Mouse (Mus musculus) forebrain, embryonic 14.5 days (tissue): ENCODE measurements at regions not wholly inside any gene's neighbourhood (a gene's known extent, or its start where the extent isn't known, plus 50 kb on each side); places are given as distances from the start of the nearest gene placed in this dataset.

ENCODE experiments used
- ATAC-seq: fragments of 200-750 bp; cut with Nextera tagmentation; 2 replicates; pipeline ENCODE4 v1.8.0; 2017; ENCODE audit warnings: mild to moderate bottlenecking, moderate library complexity
- DNase-seq: peaks from one replicate; pipeline ENCODE4 v3.0.0-alpha.2; 2015; ENCODE audit warnings: low spot score
- H3K27ac ChIP-seq: fragments of 300-500 bp; sonication (generic); 2 replicates; pipeline ENCODE4 v1.5.1; 2014; ENCODE audit warnings: low read depth, mild to moderate bottlenecking, control low read depth, low read length, moderate library complexity
- H3K27me3 ChIP-seq: fragments of 300-500 bp; sonication (generic); replicated peaks from 2 replicates; pipeline ENCODE4 v1.6.1; 2014; ENCODE audit warnings: low read length, control low read depth, mixed read lengths; ENCODE audit not compliant: control insufficient read depth, insufficient read depth
- H3K36me3 ChIP-seq: fragments of 300-500 bp; sonication (generic); 2 replicates; pipeline ENCODE4 v1.6.1; 2014; ENCODE audit warnings: low read length, control low read depth; ENCODE audit not compliant: control insufficient read depth, insufficient read depth
- H3K4me1 ChIP-seq: fragments of 300-500 bp; sonication (generic); 2 replicates; pipeline ENCODE4 v1.6.1; 2014; ENCODE audit warnings: antibody characterized with exemption, low read length, control low read depth; ENCODE audit not compliant: control insufficient read depth, insufficient read depth
- H3K4me2 ChIP-seq: fragments of 300-500 bp; sonication (generic); 2 replicates; pipeline ENCODE4 v1.6.1; 2014; ENCODE audit warnings: mild to moderate bottlenecking, control low read depth, low read length
- H3K4me3 ChIP-seq: fragments of 300-500 bp; sonication (generic); 2 replicates; pipeline ENCODE4 v1.5.1; 2014; ENCODE audit warnings: low read depth, low read length, control low read depth
- H3K9ac ChIP-seq: fragments of 300-500 bp; sonication (generic); 2 replicates; pipeline ENCODE4 v1.6.1; 2014; ENCODE audit warnings: mild to moderate bottlenecking, low read length, control low read depth, moderate library complexity
- H3K9me3 ChIP-seq: fragments of 300-500 bp; sonication (generic); replicated peaks from 2 replicates; pipeline ENCODE4 v1.6.1; 2016; ENCODE audit warnings: low read length, control low read depth, mixed read lengths; ENCODE audit not compliant: control insufficient read depth
- WGBS: fragments of 180-500 bp; shearing (Covaris S2); extraction: QIAGEN DNeasy Blood & Tissue Kit; methylation state at CpG from one replicate; pipeline ENCODE4 v1.1.7; 2014; 5-methylcytosine and 5-hydroxymethylcytosine counted together

DNA sequence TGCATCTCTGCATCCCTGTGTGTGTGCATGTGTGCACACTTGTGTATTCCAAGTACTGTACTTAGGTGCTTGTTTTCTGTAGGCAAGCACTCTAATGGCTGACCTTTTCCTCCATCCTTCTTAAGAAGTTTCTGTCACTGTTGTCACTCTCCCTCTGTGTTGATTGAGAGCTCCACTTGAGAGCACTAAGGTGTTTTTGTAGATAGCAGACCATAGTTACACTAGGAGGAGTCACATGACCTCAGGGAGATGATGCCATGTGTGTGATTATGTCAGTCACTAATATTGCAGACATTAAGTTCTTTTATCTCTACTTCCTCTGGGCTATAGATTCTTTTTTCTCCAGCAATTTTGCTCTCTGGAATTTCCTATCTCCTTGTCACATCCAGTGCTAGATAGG lies 225.9 kb upstream of the Ttc29 start:
- ATAC-seq (no peak), DNase-seq (no peak)
- H3K27me3 ChIP-seq, result no peaks in the 10 kb centered on the region

DNA sequence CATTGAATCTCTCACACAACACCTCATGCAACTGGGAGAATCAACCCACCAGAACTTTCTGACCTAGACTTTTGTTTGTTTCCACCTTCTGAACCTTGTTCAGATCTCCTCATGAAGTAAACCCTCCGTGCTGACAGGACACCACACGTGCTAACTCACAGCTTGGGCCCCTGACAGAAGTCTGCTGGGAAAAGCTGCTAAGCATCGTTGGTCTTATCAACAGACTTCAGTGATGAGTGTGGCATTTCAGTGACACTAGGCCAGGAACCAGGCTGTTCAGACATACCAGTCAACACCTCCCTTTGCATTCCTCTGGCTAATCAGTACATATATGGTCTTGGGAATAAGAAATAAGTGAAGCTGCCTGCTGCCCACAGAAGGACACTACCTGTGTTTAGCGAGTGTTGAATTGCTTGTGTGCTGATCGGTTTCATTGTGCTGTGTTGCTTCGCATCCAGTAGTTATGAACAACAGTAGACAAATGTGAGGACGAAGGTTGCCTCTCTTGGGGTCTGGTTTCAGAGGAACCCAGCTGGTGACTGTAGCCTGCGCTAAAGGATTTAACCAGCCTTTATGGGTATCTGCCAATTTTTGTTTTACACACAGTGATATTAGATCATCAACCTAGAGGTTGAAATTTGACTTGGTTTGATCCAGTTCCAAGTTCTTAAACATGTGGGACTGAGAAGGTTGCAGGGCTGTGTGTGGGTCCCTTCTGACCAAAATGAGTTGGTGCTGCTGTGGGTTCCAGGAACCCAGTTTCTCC lies 224.6 kb upstream of the Ttc29 start:
- ATAC-seq, result no peak
- no peaks in the 10 kb centered on the region for H3K36me3 ChIP-seq
- 89% methylated on average over 8 of the region's 8 CpGs for WGBS
- H3K4me3 ChIP-seq, result no peak overlapping the region
- H3K4me2 ChIP-seq, result no peak overlapping the region
- H3K4me1 ChIP-seq, result no peaks in the 10 kb centered on the region
- H3K9ac ChIP-seq, result no peak overlapping the region
- no peak for DNase-seq
- no peak overlapping the region for H3K27ac ChIP-seq
- no peaks in the 10 kb centered on the region for H3K9me3 ChIP-seq
- no peaks in the 10 kb centered on the region for H3K27me3 ChIP-seq

More for the DNA sequence above, 225.9 kb upstream of the Ttc29 start:
- no peaks in the 10 kb centered on the region for H3K4me1 ChIP-seq
- H3K4me2 ChIP-seq, result no peak overlapping the region
- H3K9ac ChIP-seq, result no peak overlapping the region
- H3K36me3 ChIP-seq, result no peaks in the 10 kb centered on the region
- H3K27ac ChIP-seq, result no peak overlapping the region
- no peak overlapping the region for H3K4me3 ChIP-seq
- no peaks in the 10 kb centered on the region for H3K9me3 ChIP-seq

DNA sequence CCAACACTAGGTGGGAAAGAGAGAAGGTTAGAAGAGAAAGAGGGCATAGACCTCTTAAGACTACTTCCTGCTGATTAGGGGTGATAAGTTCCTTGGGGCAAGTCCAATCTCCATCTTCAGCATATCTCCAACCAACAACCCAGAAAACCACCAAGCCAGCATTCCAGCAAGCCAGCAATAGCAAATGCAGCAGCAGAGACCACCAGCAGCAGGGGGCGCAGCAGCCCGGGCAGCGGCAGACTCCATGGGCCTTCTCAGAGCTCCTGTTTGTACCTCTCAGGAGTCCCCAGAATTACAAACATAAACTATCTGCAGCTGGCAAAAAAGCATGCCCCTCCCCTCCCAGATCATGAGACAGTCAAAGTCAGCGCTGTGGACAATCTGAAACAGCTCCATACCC lies 222.0 kb upstream of the Ttc29 start:
- H3K9ac ChIP-seq, result no peak overlapping the region
- no peaks in the 10 kb centered on the region for H3K36me3 ChIP-seq
- H3K27ac ChIP-seq, result no peak overlapping the region
- H3K4me3 ChIP-seq, result no peak overlapping the region
- WGBS, result 28% methylated on average over 4 of the region's 4 CpGs
- no peak for DNase-seq
- H3K27me3 ChIP-seq, result no peaks in the 10 kb centered on the region
- H3K4me1 ChIP-seq, result no peaks in the 10 kb centered on the region
- no peak overlapping the region for H3K4me2 ChIP-seq
- H3K9me3 ChIP-seq, result no peaks in the 10 kb centered on the region
- no peak for ATAC-seq

DNA sequence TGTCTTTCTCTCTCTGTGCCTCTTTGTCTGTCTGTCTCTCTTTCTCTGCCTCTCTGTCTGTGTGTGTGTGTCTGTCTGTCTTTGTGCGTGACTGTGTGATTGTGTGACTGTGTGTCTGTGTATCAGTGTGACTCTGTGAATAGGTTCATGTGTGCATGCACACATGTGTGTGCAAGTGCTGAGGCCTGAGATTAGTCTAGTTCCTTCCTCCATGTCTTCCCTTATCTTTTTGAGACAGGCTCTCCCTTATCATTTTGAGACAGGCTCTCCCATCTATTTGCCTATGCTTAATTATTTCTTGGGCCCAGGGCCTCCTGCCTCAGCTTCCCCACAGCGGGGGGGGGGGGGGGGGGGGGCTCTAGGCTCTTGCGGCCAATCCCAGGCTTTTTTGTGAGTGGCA lies 212.8 kb upstream of the Ttc29 start:
- no peak for DNase-seq
- WGBS, result 90% methylated on average over 2 of the region's 3 CpGs

DNA sequence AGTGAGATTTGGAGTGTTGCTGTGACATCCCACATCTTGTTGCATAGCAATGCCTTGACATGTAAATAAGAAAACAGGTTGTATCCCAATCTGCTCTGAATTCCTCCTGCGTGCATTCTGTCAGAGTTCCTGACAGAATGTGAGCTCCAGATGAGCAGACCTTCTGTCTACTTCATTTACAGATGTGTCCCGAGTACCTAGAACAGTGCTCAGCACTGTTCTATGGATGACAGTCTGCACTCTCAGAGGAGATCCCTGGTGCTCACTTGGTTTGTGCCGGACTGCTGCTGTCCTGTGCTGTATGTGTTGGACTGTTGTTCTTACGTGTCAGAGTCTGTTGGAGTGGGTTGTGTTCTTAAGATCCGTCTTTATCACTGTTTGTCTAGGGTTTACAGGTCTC lies 211.4 kb upstream of the Ttc29 start:
- H3K27ac ChIP-seq, result no peak overlapping the region
- no peaks in the 10 kb centered on the region for H3K9me3 ChIP-seq
- WGBS, result 41% methylated on average over 5 of the region's 5 CpGs
- no peaks in the 10 kb centered on the region for H3K27me3 ChIP-seq
- H3K4me3 ChIP-seq, result no peak overlapping the region
- peaks cover 11% of the 10 kb centered on the region for H3K4me1 ChIP-seq
- DNase-seq (peak; percentile 31), ATAC-seq (peak; percentile 47)
- H3K4me2 ChIP-seq, result no peak overlapping the region
- no peak overlapping the region for H3K9ac ChIP-seq
- H3K36me3 ChIP-seq, result no peaks in the 10 kb centered on the region

More for the DNA sequence above, 212.8 kb upstream of the Ttc29 start:
- ATAC-seq, result no peak
- Histone ChIP-seq H3K27me3 (no peaks in the 10 kb centered on the region), H3K36me3 (no peaks in the 10 kb centered on the region), H3K9ac (no peak overlapping the region), H3K4me2 (no peak overlapping the region), H3K27ac (no peak overlapping the region), H3K9me3 (no peaks in the 10 kb centered on the region), H3K4me3 (no peak overlapping the region), H3K4me1 (peaks cover 11% of the 10 kb centered on the region)

DNA sequence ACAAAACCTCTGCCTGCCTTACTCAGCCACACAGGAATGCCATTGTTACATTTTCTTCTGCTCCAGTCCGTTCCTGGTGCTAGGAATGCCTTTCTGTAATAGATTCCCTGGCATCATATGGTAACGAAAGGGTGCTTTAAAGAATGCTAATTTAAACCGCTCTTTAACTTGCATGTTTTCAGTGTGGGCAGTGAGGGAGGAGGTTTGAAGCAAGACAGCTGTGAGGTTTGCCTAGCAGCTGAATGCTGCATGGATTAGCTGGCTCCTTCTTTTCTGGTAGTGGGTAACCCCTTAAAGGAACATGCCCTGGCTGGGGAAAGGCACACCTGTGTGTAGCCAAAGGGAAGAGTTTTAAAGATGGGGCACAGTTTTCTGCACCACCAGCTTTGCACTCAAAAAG lies 211.0 kb upstream of the Ttc29 start:
- Histone ChIP-seq H3K9ac (no peak overlapping the region), H3K4me3 (no peak overlapping the region), H3K36me3 (no peaks in the 10 kb centered on the region), H3K27me3 (no peaks in the 10 kb centered on the region), H3K9me3 (no peaks in the 10 kb centered on the region), H3K4me1 (peaks cover 11% of the 10 kb centered on the region), H3K27ac (no peak overlapping the region), H3K4me2 (no peak overlapping the region)
- peak; percentile 69 for DNase-seq
- peak; percentile 76 for ATAC-seq
- WGBS, result under 1% methylated on average over 3 of the region's 3 CpGs

DNA sequence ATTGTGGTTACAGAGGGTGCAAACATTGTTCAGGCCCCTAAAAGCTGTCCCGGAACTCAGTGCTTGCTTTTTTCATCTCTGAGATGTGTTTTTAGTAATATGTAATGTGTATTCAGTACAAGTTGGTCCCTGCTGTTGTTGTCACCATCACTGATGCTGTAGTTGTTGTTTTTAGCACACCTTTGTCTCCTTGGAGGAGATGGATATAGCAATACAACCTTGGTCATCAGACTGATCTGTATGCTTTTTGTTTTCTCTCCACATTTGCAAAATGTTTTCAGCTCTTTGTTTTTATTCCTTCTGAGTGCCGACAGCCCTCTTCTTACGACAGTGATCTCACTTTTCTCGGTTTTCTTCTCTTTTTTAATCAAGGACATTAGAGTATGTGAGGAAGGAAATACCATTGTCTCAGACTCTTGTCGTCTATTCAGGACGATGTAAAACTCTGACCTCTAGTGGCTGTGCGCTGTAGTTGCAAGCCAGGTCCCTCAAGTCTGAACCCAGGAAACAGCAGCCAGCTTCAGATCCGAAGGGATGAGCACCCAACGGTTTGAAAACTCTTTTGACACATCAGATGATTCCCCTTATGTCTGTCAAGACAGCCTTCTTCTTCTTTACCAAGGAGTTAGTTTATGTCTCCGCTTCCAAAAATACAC lies 209.1 kb upstream of the Ttc29 start:
- Histone ChIP-seq H3K4me3 (no peak overlapping the region), H3K27ac (no peak overlapping the region), H3K9ac (no peak overlapping the region), H3K36me3 (no peaks in the 10 kb centered on the region), H3K4me2 (no peak overlapping the region), H3K27me3 (no peaks in the 10 kb centered on the region), H3K4me1 (peaks cover 11% of the 10 kb centered on the region), H3K9me3 (no peaks in the 10 kb centered on the region)
- peak; percentile 91 for DNase-seq
- ATAC-seq, result peak; percentile 80
- WGBS, result 17% methylated on average over 10 of the region's 10 CpGs

DNA sequence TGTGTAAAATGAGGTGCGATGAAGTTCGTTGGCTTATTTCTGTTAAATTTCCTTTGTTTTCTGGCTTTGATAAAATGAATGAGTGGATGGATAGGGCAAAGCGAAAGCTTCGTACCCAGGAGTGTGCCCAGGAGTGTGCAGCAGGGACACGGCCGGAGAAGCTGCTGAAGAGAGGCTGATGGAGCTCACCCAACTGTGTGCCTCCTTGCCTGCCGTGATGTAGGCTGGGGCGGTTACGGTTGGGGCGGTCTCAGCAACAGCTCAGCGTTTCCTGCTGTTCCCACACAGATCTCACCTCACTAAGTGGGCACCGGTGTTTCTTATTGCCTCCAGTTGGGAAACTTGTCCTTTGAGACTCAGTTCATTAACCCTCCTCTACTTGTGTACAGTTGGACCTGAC lies 208.2 kb upstream of the Ttc29 start:
- H3K4me2 ChIP-seq, result no peak overlapping the region
- WGBS, result 83% methylated on average over 12 of the region's 12 CpGs
- H3K9me3 ChIP-seq, result no peaks in the 10 kb centered on the region
- H3K9ac ChIP-seq, result no peak overlapping the region
- no peaks in the 10 kb centered on the region for H3K36me3 ChIP-seq
- no peak overlapping the region for H3K27ac ChIP-seq
- peaks cover 11% of the 10 kb centered on the region for H3K4me1 ChIP-seq
- no peak overlapping the region for H3K4me3 ChIP-seq
- DNase-seq, result no peak
- ATAC-seq, result no peak
- no peaks in the 10 kb centered on the region for H3K27me3 ChIP-seq

DNA sequence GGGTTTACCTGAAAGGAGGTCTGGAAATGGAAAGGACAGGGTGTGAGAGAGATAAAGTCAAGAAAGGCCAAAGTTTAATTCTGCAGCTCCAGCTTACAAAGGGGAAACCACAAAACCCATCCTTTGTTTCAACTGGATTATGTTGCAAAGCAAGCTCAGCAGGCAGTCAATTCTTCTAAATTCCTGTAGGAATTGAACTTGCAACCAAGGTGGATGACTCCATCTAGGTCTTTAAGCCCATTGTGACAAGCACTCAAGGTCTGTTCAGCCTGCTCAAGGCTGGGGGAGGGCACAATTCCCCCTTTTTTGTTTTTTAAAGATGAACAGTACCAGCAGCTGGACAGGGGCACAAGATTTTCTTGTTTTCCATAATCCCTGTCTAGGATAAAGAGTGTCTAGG lies 200.0 kb upstream of the Ttc29 start:
- no peak for ATAC-seq
- DNase-seq, result no peak
- H3K4me3 ChIP-seq, result no peak overlapping the region

More for the DNA sequence above, 200.0 kb upstream of the Ttc29 start:
- Histone ChIP-seq H3K4me1 (no peaks in the 10 kb centered on the region), H3K27me3 (no peaks in the 10 kb centered on the region), H3K4me2 (no peak overlapping the region), H3K9ac (no peak overlapping the region), H3K9me3 (no peaks in the 10 kb centered on the region), H3K36me3 (no peaks in the 10 kb centered on the region), H3K27ac (no peak overlapping the region)
